In the genomic region with DNA sequence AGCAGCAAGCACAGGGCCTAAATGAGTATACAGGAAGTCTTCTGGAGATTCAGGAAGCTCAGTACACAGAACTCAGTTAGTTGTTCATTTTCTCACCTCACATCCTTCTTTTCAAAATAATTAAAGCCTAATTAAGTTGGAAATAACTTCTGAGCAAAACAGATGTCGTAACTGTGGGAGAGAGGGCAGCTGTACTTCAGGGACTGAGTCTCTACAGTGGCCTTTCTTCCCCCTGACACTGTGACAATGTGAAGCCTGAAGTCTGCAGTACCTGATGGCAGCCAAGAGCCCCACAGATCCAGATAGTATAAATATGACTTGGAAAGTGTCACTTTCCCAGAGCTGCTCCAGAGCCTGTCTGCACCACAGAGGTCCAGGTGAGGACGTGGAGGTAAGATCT, we compare ENCODE assay signal across 27 mouse cellular contexts. TPM values are rescaled to one million over a fixed set of nuclear protein-coding genes. Genes with fewer than 3 reads are reported as not detected.
A peak's percentile ranks its signal among the peaks of the same experiment; 100 is the strongest.
DNase-seq lines count a peak whose midpoint lies in the region; ATAC-seq and TF ChIP-seq lines count a peak whose summit lies in the region.
"Had no signal": no experiment of that assay in that cellular context is flagged by ENCODE, and none has a peak within 500 bp of the region (broad histone marks: within the 10 kb centered on the region; RNA-seq: fewer than 3 reads in every experiment).

A gene (plus strand): TSS at position 301 of the 400 bp plus-strand sequence.

- WGBS in heart, embryonic 15.5 days: 70% methylated on average over 2 of the region's 2 CpGs
- 75% methylated on average over 2 of the region's 2 CpGs for WGBS in heart, embryonic 11.5 days (ENCODE audit: insufficient replicate concordance)

- H3K4me1 ChIP-seq in heart, embryonic 15.5 days (replicated peaks): peaks cover 4% of the 10 kb centered on the region; the same call in 1 of the 2 replicates
- H3K4me1 ChIP-seq in heart, embryonic 11.5 days (ENCODE audit: control insufficient read depth, insufficient read depth, low read length): no peaks in the 10 kb centered on the region

- intact Hi-C loops in left cerebral cortex, adult 2 months (cut with DNase I): no loop called here

- no peak for ATAC-seq in heart, embryonic 15.5 days (replicated peaks; ENCODE audit: insufficient number of reproducible peaks, insufficient read depth, low FRiP score, low read depth)
- no peak for ATAC-seq in heart, embryonic 11.5 days (replicated peaks; ENCODE audit: insufficient number of reproducible peaks, low FRiP score, low TSS enrichment)
- ATAC-seq: activated CD4-positive, CD25-positive, alpha-beta regulatory T cell, adult 4 months; CD4-positive, CD25-positive, alpha-beta regulatory T cell, adult 4 months; Patski had no signal

- no peak within 1 kb of the TSS for H3K9ac ChIP-seq in heart, embryonic 15.5 days
- H3K9ac ChIP-seq in heart, embryonic 11.5 days (ENCODE audit: low read depth, low read length): no peak within 1 kb of the TSS

- H3K4me2 ChIP-seq in heart, embryonic 15.5 days: no peak within 1 kb of the TSS
- H3K4me2 ChIP-seq in heart, embryonic 11.5 days: no peak within 1 kb of the TSS

- H3K9me3 ChIP-seq in heart, embryonic 15.5 days (replicated peaks): no peaks in the 10 kb centered on the region
- no peaks in the 10 kb centered on the region for H3K9me3 ChIP-seq in heart, embryonic 11.5 days (replicated peaks; ENCODE audit: control insufficient read depth, low read length)
- H3K9me3 ChIP-seq: G1E had no signal

- H3K27me3 ChIP-seq in heart, embryonic 15.5 days: no peaks in the 10 kb centered on the region
- H3K27me3 ChIP-seq in heart, embryonic 11.5 days (ENCODE audit: control insufficient read depth, insufficient read depth, low read length): no peaks in the 10 kb centered on the region
- H3K27me3 ChIP-seq: CH12.LX, Patski had no signal

- no peak within 1 kb of the TSS for H3K4me3 ChIP-seq in heart, embryonic 15.5 days
- no peak within 1 kb of the TSS for H3K4me3 ChIP-seq in heart, embryonic 11.5 days (ENCODE audit: low read depth, low read length)
- no peak within 1 kb of the TSS for H3K4me3 ChIP-seq in layer of hippocampus, adult 2 months
- H3K4me3 ChIP-seq in left cerebral cortex, adult 2 months: no peak within 1 kb of the TSS

- H3K36me3 ChIP-seq in heart, embryonic 15.5 days: no peaks in the 10 kb centered on the region
- H3K36me3 ChIP-seq in heart, embryonic 11.5 days (ENCODE audit: control insufficient read depth, insufficient read depth, low read length): no peaks in the 10 kb centered on the region
- H3K36me3 ChIP-seq: G1E had no signal

- H3K27ac ChIP-seq in heart, embryonic 15.5 days: peak within 1 kb of the TSS; percentile 33; the same call in 1 of the 2 replicates
- H3K27ac ChIP-seq in heart, embryonic 11.5 days (ENCODE audit: low read depth, low read length): no peak within 1 kb of the TSS
- H3K27ac ChIP-seq in layer of hippocampus, adult 2 months: peak within 1 kb of the TSS; percentile 81; the same call in 1 of the 2 replicates
- H3K27ac ChIP-seq in left cerebral cortex, adult 2 months: peak within 1 kb of the TSS; percentile 24; the same call in 1 of the 2 replicates

- TF ChIP-seq CTCF in layer of hippocampus, adult 2 months (conservative IDR thresholded peaks at IDR 0.05): no peak
- TF ChIP-seq CTCF in left cerebral cortex, adult 2 months (IDR thresholded peaks at IDR 0.05): no peak

- no peak for DNase-seq in layer of hippocampus, adult 2 months (ENCODE audit: low spot score in 2 of 2)
- no peak for DNase-seq in layer of hippocampus, postnatal 25 days (ENCODE audit: extremely low spot score in 1 of 2, low spot score in 1 of 2)
- no peak for DNase-seq in left cerebral cortex, adult 2 months (ENCODE audit: extremely low spot score in 1 of 2, low spot score in 2 of 2)
- DNase-seq in left cerebral cortex, adult 9 months (ENCODE audit: low spot score in 2 of 2): no peak
- DNase-seq: adrenal gland, adult 2 months; adrenal gland, adult 8-10 months; adrenal gland, postnatal 10 days; adrenal gland, postnatal 14 days; adrenal gland, postnatal 25 days; adrenal gland, postnatal 36 days; B cell, adult 2 months; cerebellum, adult 11 months; cerebellum, adult 11-12 months; cerebellum, adult 18-20 months had no signal

RNA-seq across cellular contexts. Expression of the gene that starts here (rescaled TPM):
- polyA plus RNA-seq in heart, embryonic 15.5 days (2015; fragmentation: Nextera tagmentation; extraction: Ambion mirVana): not detected in 2 replicates
- not detected in 2 replicates for polyA plus RNA-seq in heart, embryonic 11.5 days (2014; fragmentation: Nextera tagmentation; extraction: Ambion mirVana)
- total RNA-seq in layer of hippocampus, adult 2 months (2021): not detected
- total RNA-seq in layer of hippocampus, postnatal 25 days (2021): not detected
- total RNA-seq in left cerebral cortex, adult 2 months (2021): not detected
- total RNA-seq: adrenal gland, adult 18-20 months; adrenal gland, adult 2 months; adrenal gland, adult 8-10 months; adrenal gland, postnatal 10 days; adrenal gland, postnatal 14 days; adrenal gland, postnatal 25 days; adrenal gland, postnatal 36 days; adrenal gland, postnatal 4 days; CH12.LX; ES-E14; MEL had no signal
- polyA plus RNA-seq: activated CD4-positive, CD25-positive, alpha-beta regulatory T cell, adult 4 months; adrenal gland, adult 2 months; brain, embryonic 14.5 days; C2C12; CD4-positive, CD25-positive, alpha-beta regulatory T cell, adult 4 months; G1E; Patski had no signal
